Mouse (Mus musculus): ENCODE measurements around the gene Syne1. TPM values are rescaled to one million over a fixed set of nuclear protein-coding genes. Genes with fewer than 3 reads are reported as not detected.

Gene Syne1
- polyA plus RNA-seq, 1 experiment from 2014 or later: 3.2 TPM

GRCm38 (mm10) chr10:5449944-5450343, 101.3 kb downstream of the Syne1 start:
- no peak overlapping the region for H3K27ac ChIP-seq
- 91% methylated on average over 2 of the region's 2 CpGs for WGBS

GRCm38 (mm10) chr10:5447950-5448716, 103.1 kb downstream of the Syne1 start:
- H3K36me3 ChIP-seq: no peaks in the 10 kb centered on the region
- WGBS: 79% methylated on average over 4 of the region's 4 CpGs
- DNase-seq (ENCODE audit: low spot score): no peak

More at GRCm38 (mm10) chr10:5449944-5450343, 101.3 kb downstream of the Syne1 start:
- H3K9me3 ChIP-seq: no peaks in the 10 kb centered on the region
- H3K4me1 ChIP-seq (replicated peaks): no peaks in the 10 kb centered on the region
- no peak overlapping the region for H3K4me3 ChIP-seq
- H3K27me3 ChIP-seq (ENCODE audit: insufficient read depth, poor library complexity, severe bottlenecking): no peaks in the 10 kb centered on the region
- DNase-seq (ENCODE audit: low spot score): no peak
- H3K36me3 ChIP-seq: no peaks in the 10 kb centered on the region

GRCm38 (mm10) chr10:5445313-5445712, 106.0 kb downstream of the Syne1 start:
- 93% methylated on average over 3 of the region's 3 CpGs for WGBS
- no peak overlapping the region for H3K27ac ChIP-seq
- no peak for DNase-seq (ENCODE audit: low spot score)
- no peak overlapping the region for H3K4me3 ChIP-seq
- H3K36me3 ChIP-seq: no peaks in the 10 kb centered on the region
- no peaks in the 10 kb centered on the region for H3K4me1 ChIP-seq (replicated peaks)
- H3K27me3 ChIP-seq (ENCODE audit: insufficient read depth, poor library complexity, severe bottlenecking): no peaks in the 10 kb centered on the region
- no peaks in the 10 kb centered on the region for H3K9me3 ChIP-seq

More at GRCm38 (mm10) chr10:5447950-5448716, 103.1 kb downstream of the Syne1 start:
- Histone ChIP-seq H3K4me1 (replicated peaks) (no peaks in the 10 kb centered on the region), H3K27ac (no peak overlapping the region), H3K4me3 (no peak overlapping the region), H3K9me3 (no peaks in the 10 kb centered on the region), H3K27me3 (ENCODE audit: insufficient read depth, poor library complexity, severe bottlenecking) (no peaks in the 10 kb centered on the region)

- DNase-seq (ENCODE audit: low spot score): no peak
- 95% methylated on average over 2 of the region's 2 CpGs for WGBS
- no peak overlapping the region for H3K27ac ChIP-seq
Observed at GRCm38 (mm10) chr10:5443020-5443419, 108.3 kb downstream of the Syne1 start.

GRCm38 (mm10) chr10:5439802-5440350, 111.4 kb downstream of the Syne1 start:
- no peak overlapping the region for H3K4me3 ChIP-seq
- H3K9me3 ChIP-seq: no peaks in the 10 kb centered on the region
- no peaks in the 10 kb centered on the region for H3K4me1 ChIP-seq (replicated peaks)
- H3K27ac ChIP-seq: no peak overlapping the region
- no peaks in the 10 kb centered on the region for H3K36me3 ChIP-seq
- H3K27me3 ChIP-seq (ENCODE audit: insufficient read depth, poor library complexity, severe bottlenecking): no peaks in the 10 kb centered on the region
- DNase-seq (ENCODE audit: low spot score): no peak
- WGBS: 66% methylated on average over 2 of the region's 2 CpGs

More at GRCm38 (mm10) chr10:5443020-5443419, 108.3 kb downstream of the Syne1 start:
- Histone ChIP-seq H3K27me3 (ENCODE audit: insufficient read depth, poor library complexity, severe bottlenecking) (no peaks in the 10 kb centered on the region), H3K9me3 (no peaks in the 10 kb centered on the region), H3K4me3 (no peak overlapping the region), H3K36me3 (no peaks in the 10 kb centered on the region), H3K4me1 (replicated peaks) (no peaks in the 10 kb centered on the region)

GRCm38 (mm10) chr10:5437766-5438165, 113.5 kb downstream of the Syne1 start:
- H3K9me3 ChIP-seq: no peaks in the 10 kb centered on the region
- H3K27me3 ChIP-seq (ENCODE audit: insufficient read depth, poor library complexity, severe bottlenecking): no peaks in the 10 kb centered on the region
- no peak overlapping the region for H3K27ac ChIP-seq
- 88% methylated on average over 2 of the region's 2 CpGs for WGBS
- no peaks in the 10 kb centered on the region for H3K4me1 ChIP-seq (replicated peaks)
- H3K4me3 ChIP-seq: no peak overlapping the region
- no peak for DNase-seq (ENCODE audit: low spot score)
- no peaks in the 10 kb centered on the region for H3K36me3 ChIP-seq

GRCm38 (mm10) chr10:5423984-5424383, 127.3 kb downstream of the Syne1 start:
- no peak overlapping the region for H3K27ac ChIP-seq
- H3K4me1 ChIP-seq (replicated peaks): no peaks in the 10 kb centered on the region
- H3K27me3 ChIP-seq (ENCODE audit: insufficient read depth, poor library complexity, severe bottlenecking): no peaks in the 10 kb centered on the region
- DNase-seq (ENCODE audit: low spot score): no peak
- H3K9me3 ChIP-seq: peaks cover 4% of the 10 kb centered on the region; the same call in 1 of the 2 replicates
- H3K36me3 ChIP-seq: no peaks in the 10 kb centered on the region
- 86% methylated on average over 4 of the region's 4 CpGs for WGBS
- no peak overlapping the region for H3K4me3 ChIP-seq

- H3K27ac ChIP-seq: no peak overlapping the region
- H3K4me3 ChIP-seq: no peak overlapping the region
- whole genome bisulfite sequencing: 93% methylated on average over 3 of the region's 3 CpGs
- H3K36me3 ChIP-seq: no peaks in the 10 kb centered on the region
- peaks cover 10% of the 10 kb centered on the region for H3K4me1 ChIP-seq (replicated peaks)
- DNase-seq (ENCODE audit: low spot score): no peak
- no peaks in the 10 kb centered on the region for H3K27me3 ChIP-seq (ENCODE audit: insufficient read depth, poor library complexity, severe bottlenecking)
- H3K9me3 ChIP-seq: no peaks in the 10 kb centered on the region
Observed at GRCm38 (mm10) chr10:5415730-5416129, 135.6 kb downstream of the Syne1 start.

GRCm38 (mm10) chr10:5384131-5384776, 167.0 kb downstream of the Syne1 start:
- Histone ChIP-seq H3K4me3 (no peak overlapping the region), H3K27me3 (ENCODE audit: insufficient read depth, poor library complexity, severe bottlenecking) (no peaks in the 10 kb centered on the region), H3K27ac (no peak overlapping the region), H3K9me3 (peaks cover 4% of the 10 kb centered on the region; the same call in 1 of the 2 replicates), H3K36me3 (no peaks in the 10 kb centered on the region), H3K4me1 (replicated peaks) (no peaks in the 10 kb centered on the region)
- WGBS: 78% methylated on average over 6 of the region's 6 CpGs
- peak; percentile 6 for DNase-seq (ENCODE audit: low spot score)

- no peak for DNase-seq (ENCODE audit: low spot score)
- no peak overlapping the region for H3K4me3 ChIP-seq
- no peaks in the 10 kb centered on the region for H3K27me3 ChIP-seq (ENCODE audit: insufficient read depth, poor library complexity, severe bottlenecking)
- no peaks in the 10 kb centered on the region for H3K36me3 ChIP-seq
- 90% methylated on average over 4 of the region's 4 CpGs for WGBS
- H3K4me1 ChIP-seq (replicated peaks): no peaks in the 10 kb centered on the region
- H3K27ac ChIP-seq: no peak overlapping the region
- no peaks in the 10 kb centered on the region for H3K9me3 ChIP-seq
Observed at GRCm38 (mm10) chr10:5381536-5381935, 169.7 kb downstream of the Syne1 start.

GRCm38 (mm10) chr10:5378969-5379368, 172.3 kb downstream of the Syne1 start:
- DNase-seq (ENCODE audit: low spot score): no peak
- Histone ChIP-seq H3K36me3 (no peaks in the 10 kb centered on the region), H3K27ac (no peak overlapping the region), H3K27me3 (ENCODE audit: insufficient read depth, poor library complexity, severe bottlenecking) (no peaks in the 10 kb centered on the region), H3K9me3 (no peaks in the 10 kb centered on the region), H3K4me1 (replicated peaks) (no peaks in the 10 kb centered on the region), H3K4me3 (no peak overlapping the region)
- WGBS: 77% methylated on average over 2 of the region's 2 CpGs

- 87% methylated on average over 4 of the region's 4 CpGs for WGBS
- Histone ChIP-seq H3K36me3 (no peaks in the 10 kb centered on the region), H3K27ac (no peak overlapping the region), H3K4me1 (replicated peaks) (no peaks in the 10 kb centered on the region), H3K27me3 (ENCODE audit: insufficient read depth, poor library complexity, severe bottlenecking) (no peaks in the 10 kb centered on the region), H3K4me3 (no peak overlapping the region), H3K9me3 (no peaks in the 10 kb centered on the region)
- DNase-seq (ENCODE audit: low spot score): no peak
Observed at GRCm38 (mm10) chr10:5369599-5369998, 181.7 kb downstream of the Syne1 start.

- Histone ChIP-seq H3K4me3 (no peak overlapping the region), H3K36me3 (no peaks in the 10 kb centered on the region), H3K4me1 (replicated peaks) (no peaks in the 10 kb centered on the region), H3K27ac (no peak overlapping the region), H3K9me3 (no peaks in the 10 kb centered on the region), H3K27me3 (ENCODE audit: insufficient read depth, poor library complexity, severe bottlenecking) (no peaks in the 10 kb centered on the region)
- WGBS: 86% methylated on average over 6 of the region's 6 CpGs
- DNase-seq (ENCODE audit: low spot score): no peak
Observed at GRCm38 (mm10) chr10:5368266-5368665, 183.0 kb downstream of the Syne1 start.
